20 mouse cellular contexts compared by ENCODE assay signal in genomic region chr2:128523425-128524108, GRCm38 (mm10).
A peak's percentile ranks its signal among the peaks of the same experiment; 100 is the strongest.
DNase-seq lines count a peak whose midpoint lies in the region; ATAC-seq and TF ChIP-seq lines count a peak whose summit lies in the region.
"Had no signal": no experiment of that assay in that cellular context is flagged by ENCODE, and none has a peak within 500 bp of the region (broad histone marks: within the 10 kb centered on the region; RNA-seq: fewer than 3 reads in every experiment).

No protein-coding gene starts in this region.

- no peak for TF ChIP-seq CTCF in lung, embryonic 14.5 days (IDR thresholded peaks at IDR 0.05; ENCODE audit: low read depth)

- H3K27me3 ChIP-seq in lung, embryonic 14.5 days (ENCODE audit: insufficient read depth, low read length): no peaks in the 10 kb centered on the region
- no peaks in the 10 kb centered on the region for H3K27me3 ChIP-seq in embryonic facial prominence, embryonic 15.5 days
- H3K27me3 ChIP-seq in limb, embryonic 13.5 days: no peaks in the 10 kb centered on the region
- H3K27me3 ChIP-seq in neural tube, embryonic 15.5 days (replicated peaks): no peaks in the 10 kb centered on the region
- H3K27me3 ChIP-seq: hindbrain, embryonic 12.5 days; neural tube, embryonic 13.5 days had no signal

- H3K9ac ChIP-seq in lung, embryonic 14.5 days: no peak overlapping the region
- no peak overlapping the region for H3K9ac ChIP-seq in embryonic facial prominence, embryonic 15.5 days
- H3K9ac ChIP-seq in limb, embryonic 13.5 days: no peak overlapping the region
- H3K9ac ChIP-seq in neural tube, embryonic 15.5 days (replicated peaks): no peak overlapping the region
- H3K9ac ChIP-seq: hindbrain, embryonic 12.5 days; liver, embryonic 14.5 days; neural tube, embryonic 13.5 days had no signal

- H3K27ac ChIP-seq in lung, embryonic 14.5 days (ENCODE audit: low read depth): peak overlapping the region; percentile 52; the same call in 1 of the 2 replicates
- H3K27ac ChIP-seq in embryonic facial prominence, embryonic 15.5 days (replicated peaks): peak overlapping the region; percentile 75
- peak overlapping the region; percentile 65 for H3K27ac ChIP-seq in limb, embryonic 13.5 days
- no peak overlapping the region for H3K27ac ChIP-seq in neural tube, embryonic 15.5 days (replicated peaks)
- H3K27ac ChIP-seq: hindbrain, embryonic 12.5 days; liver, embryonic 14.5 days; midbrain, embryonic 10.5 days; neural tube, embryonic 13.5 days had no signal

- peaks cover 20% of the 10 kb centered on the region for H3K4me1 ChIP-seq in lung, embryonic 14.5 days (ENCODE audit: insufficient read depth)
- peaks cover 12% of the 10 kb centered on the region; the same call in 1 of the 2 replicates for H3K4me1 ChIP-seq in embryonic facial prominence, embryonic 15.5 days
- peaks cover 40% of the 10 kb centered on the region for H3K4me1 ChIP-seq in limb, embryonic 13.5 days
- no peaks in the 10 kb centered on the region for H3K4me1 ChIP-seq in neural tube, embryonic 15.5 days
- H3K4me1 ChIP-seq: hindbrain, embryonic 12.5 days; midbrain, embryonic 10.5 days; neural tube, embryonic 13.5 days had no signal

- peak; percentile 60 to 64 for DNase-seq in cerebellum, postnatal 14 days
- DNase-seq in cerebellum, adult 11 months: no peak
- DNase-seq in lung, embryonic 14.5 days: peak; percentile 37
- no peak for DNase-seq in lung, postnatal 36 days
- no peak for DNase-seq in embryo, embryonic 10 days (ENCODE audit: low spot score)
- DNase-seq: adrenal gland, postnatal 10 days; cerebellum, adult 11-12 months; kidney, adult 9 months; kidney, postnatal 36 days; lung, postnatal 4 days; thymus, adult 2 months had no signal

- 54% methylated on average over 4 of the region's 4 CpGs for WGBS in lung, embryonic 14.5 days
- WGBS in embryonic facial prominence, embryonic 15.5 days: 38% methylated on average over 4 of the region's 4 CpGs
- WGBS in limb, embryonic 13.5 days: 37% methylated on average over 4 of the region's 4 CpGs
- WGBS in neural tube, embryonic 15.5 days: 79% methylated on average over 4 of the region's 4 CpGs

- no peaks in the 10 kb centered on the region for H3K9me3 ChIP-seq in lung, embryonic 14.5 days (ENCODE audit: low read depth, low read length)
- H3K9me3 ChIP-seq in embryonic facial prominence, embryonic 15.5 days (replicated peaks): no peaks in the 10 kb centered on the region
- no peaks in the 10 kb centered on the region for H3K9me3 ChIP-seq in limb, embryonic 13.5 days
- no peaks in the 10 kb centered on the region for H3K9me3 ChIP-seq in neural tube, embryonic 15.5 days (replicated peaks)
- H3K9me3 ChIP-seq: hindbrain, embryonic 12.5 days; midbrain, embryonic 10.5 days; neural tube, embryonic 13.5 days had no signal

- no peak overlapping the region for H3K4me3 ChIP-seq in lung, embryonic 14.5 days (ENCODE audit: low read depth, low read length)
- H3K4me3 ChIP-seq in embryonic facial prominence, embryonic 15.5 days (replicated peaks): no peak overlapping the region
- H3K4me3 ChIP-seq in limb, embryonic 13.5 days: no peak overlapping the region
- no peak overlapping the region for H3K4me3 ChIP-seq in neural tube, embryonic 15.5 days (replicated peaks)
- H3K4me3 ChIP-seq: hindbrain, embryonic 12.5 days; midbrain, embryonic 10.5 days; neural tube, embryonic 13.5 days had no signal

- no peak overlapping the region for H3K4me2 ChIP-seq in lung, embryonic 14.5 days
- H3K4me2 ChIP-seq in embryonic facial prominence, embryonic 15.5 days (replicated peaks): no peak overlapping the region
- 0 out of 2 replicates have a peak overlapping the region, but pooled peaks have one; percentile 11 for H3K4me2 ChIP-seq in limb, embryonic 13.5 days (replicated peaks)
- H3K4me2 ChIP-seq in neural tube, embryonic 15.5 days: no peak overlapping the region
- H3K4me2 ChIP-seq: hindbrain, embryonic 12.5 days; neural tube, embryonic 13.5 days had no signal

- H3K36me3 ChIP-seq in lung, embryonic 14.5 days (ENCODE audit: insufficient read depth): no peaks in the 10 kb centered on the region
- H3K36me3 ChIP-seq in embryonic facial prominence, embryonic 15.5 days: no peaks in the 10 kb centered on the region
- H3K36me3 ChIP-seq in limb, embryonic 13.5 days: no peaks in the 10 kb centered on the region
- H3K36me3 ChIP-seq in neural tube, embryonic 15.5 days: no peaks in the 10 kb centered on the region
- H3K36me3 ChIP-seq: hindbrain, embryonic 12.5 days; midbrain, embryonic 10.5 days; neural tube, embryonic 13.5 days had no signal

- no peak for ATAC-seq in lung, embryonic 14.5 days (ENCODE audit: insufficient read depth)
- ATAC-seq in embryonic facial prominence, embryonic 15.5 days (ENCODE audit: insufficient number of reproducible peaks, low FRiP score, low TSS enrichment, low read depth): no peak
- peak; percentile 31; the same call in 1 of the 2 replicates for ATAC-seq in limb, embryonic 13.5 days (ENCODE audit: low FRiP score, low read depth)
- ATAC-seq in neural tube, embryonic 15.5 days (ENCODE audit: low FRiP score): no peak
- ATAC-seq: forebrain, embryonic 16.5 days; inflammation-experienced regulatory T-cells, adult 6 months had no signal

Comparison
In these comparisons a context has a peak if more than half of its experiments do, and no peak if none do; other contexts are left out.
1. DNase-seq: peak in cerebellum, postnatal 14 days (2 of 2) and lung, embryonic 14.5 days (single experiment); none in cerebellum, adult 11 months (single experiment), lung, postnatal 36 days (single experiment) and embryo, embryonic 10 days (single experiment).